ENCODE assay signal across 11 mouse cellular contexts in genomic region chr2:29669711-29670110, GRCm38 (mm10). TPM values are rescaled to one million over a fixed set of nuclear protein-coding genes. Genes with fewer than 3 reads are reported as not detected.
A peak's percentile ranks its signal among the peaks of the same experiment; 100 is the strongest.
DNase-seq lines count a peak whose midpoint lies in the region; ATAC-seq and TF ChIP-seq lines count a peak whose summit lies in the region.
"Had no signal": no experiment of that assay in that cellular context is flagged by ENCODE, and none has a peak within 500 bp of the region (broad histone marks: within the 10 kb centered on the region; RNA-seq: fewer than 3 reads in every experiment).

No protein-coding gene starts in this region.

- TF ChIP-seq EP300 in heart, adult 2 months (IDR thresholded peaks at IDR 0.05; ENCODE audit: insufficient read depth, low read depth, low read length): no peak

- peaks cover 8% of the 10 kb centered on the region for H3K79me2 ChIP-seq in heart, adult 2 months (replicated peaks; ENCODE audit: control insufficient read depth, insufficient read depth, low read length)

- no peak overlapping the region for H3K9ac ChIP-seq in heart, adult 2 months (ENCODE audit: low read depth, low read length)
- H3K9ac ChIP-seq in midbrain, embryonic 16.5 days (ENCODE audit: low read depth, low read length): no peak overlapping the region
- H3K9ac ChIP-seq: embryonic facial prominence, embryonic 13.5 days; liver, postnatal 0 days had no signal

- no peaks in the 10 kb centered on the region for H3K27me3 ChIP-seq in heart, adult 2 months (ENCODE audit: control insufficient read depth, insufficient read depth, low read length)
- no peaks in the 10 kb centered on the region for H3K27me3 ChIP-seq in midbrain, embryonic 16.5 days (ENCODE audit: control insufficient read depth, insufficient read depth, low read depth, low read length)
- H3K27me3 ChIP-seq: embryonic facial prominence, embryonic 13.5 days had no signal

- peak overlapping the region; percentile 53; the same call in 1 of the 2 replicates for H3K27ac ChIP-seq in heart, adult 2 months
- H3K27ac ChIP-seq in left cerebral cortex, adult 2 months: peak overlapping the region; percentile 80
- peak overlapping the region; percentile 4 for H3K27ac ChIP-seq in midbrain, embryonic 16.5 days (ENCODE audit: low read length)

- H3K4me3 ChIP-seq in heart, adult 2 months: no peak overlapping the region
- no peak overlapping the region for H3K4me3 ChIP-seq in left cerebral cortex, adult 2 months
- no peak overlapping the region for H3K4me3 ChIP-seq in midbrain, embryonic 16.5 days (ENCODE audit: low read depth, low read length)
- H3K4me3 ChIP-seq: embryonic facial prominence, embryonic 13.5 days had no signal

- H3K36me3 ChIP-seq in heart, adult 2 months (ENCODE audit: control insufficient read depth, insufficient read depth, low read length): peaks cover 25% of the 10 kb centered on the region
- no peaks in the 10 kb centered on the region for H3K36me3 ChIP-seq in midbrain, embryonic 16.5 days (ENCODE audit: control insufficient read depth, insufficient read depth, low read length)
- H3K36me3 ChIP-seq: embryonic facial prominence, embryonic 13.5 days had no signal

- intact Hi-C loops in heart, adult 2 months (cut with DNase I): loop anchor here (2.0 kb wide), 1 partner anchor 51 kb away; the partner anchor contains the start of gene Rapgef1
- intact Hi-C loops in heart, postnatal 25 days (cut with DNase I): loop anchor here (2.0 kb wide), 1 partner anchor 51 kb away; the partner anchor contains the start of gene Rapgef1
- intact Hi-C loops in left cerebral cortex, adult 2 months (cut with DNase I): loop anchor here (2.0 kb wide), 1 partner anchor 49 kb away; no protein-coding TSS in a partner anchor
- intact Hi-C loops in left cerebral cortex, postnatal 10 days (cut with DNase I): loop anchor here (2.0 kb wide), 1 partner anchor 49 kb away; no protein-coding TSS in a partner anchor

- no peak for ATAC-seq in midbrain, embryonic 16.5 days

- no peak overlapping the region for H3K4me2 ChIP-seq in midbrain, embryonic 16.5 days (ENCODE audit: low read length)
- H3K4me2 ChIP-seq: heart, embryonic 11.5 days had no signal

- no peak for TF ChIP-seq CTCF in heart, adult 2 months (IDR thresholded peaks at IDR 0.05)
- no peak for TF ChIP-seq CTCF in left cerebral cortex, adult 2 months (IDR thresholded peaks at IDR 0.05)
- no peak for TF ChIP-seq CTCF in brain, embryonic 14.5 days (IDR thresholded peaks at IDR 0.05; ENCODE audit: borderline replicate concordance, extremely low read depth, insufficient read depth, insufficient read length)

- no peaks in the 10 kb centered on the region for H3K9me3 ChIP-seq in midbrain, embryonic 16.5 days (replicated peaks; ENCODE audit: control insufficient read depth, low read length, poor library complexity, severe bottlenecking)
- H3K9me3 ChIP-seq: embryonic facial prominence, embryonic 13.5 days had no signal

- H3K4me1 ChIP-seq in heart, adult 2 months (ENCODE audit: control insufficient read depth, insufficient read depth, low read length): peaks cover 56% of the 10 kb centered on the region
- H3K4me1 ChIP-seq in midbrain, embryonic 16.5 days (ENCODE audit: control insufficient read depth, insufficient read depth, low read length): peaks cover 29% of the 10 kb centered on the region

- no peak for TF ChIP-seq POLR2A in heart, adult 2 months (IDR thresholded peaks at IDR 0.05; ENCODE audit: insufficient read depth, low read depth, low read length)
- no peak for TF ChIP-seq POLR2A in brain, embryonic 14.5 days (IDR thresholded peaks at IDR 0.05; ENCODE audit: borderline replicate concordance, extremely low read depth, insufficient read depth, insufficient read length, poor library complexity, severe bottlenecking)

- no peak for DNase-seq in heart, adult 2 months
- DNase-seq in heart, postnatal 25 days (ENCODE audit: low spot score): no peak
- no peak for DNase-seq in left cerebral cortex, adult 2 months (ENCODE audit: extremely low spot score in 1 of 2, low spot score in 2 of 2)
- no peak for DNase-seq in left cerebral cortex, postnatal 10 days (ENCODE audit: extremely low spot score in 1 of 2, low spot score in 2 of 2)
- peak; percentile 64 for DNase-seq in brain, embryonic 14.5 days (ENCODE audit: low read depth)
- DNase-seq in ovary, adult 18-20 months (ENCODE audit: low spot score): no peak
- DNase-seq in adrenal gland, adult 18-20 months (ENCODE audit: low spot score in 2 of 2): no peak

RNA-seq across cellular contexts. Expression of gene Rapgef1, which starts 50.2 kb away (rescaled TPM):
- 100 to 1,000 TPM in 1 of 2 experiments, 10 to 100 TPM in 1; 96.7 to 116 TPM for total RNA-seq in heart, adult 2 months (2021)
- polyA plus RNA-seq in heart, adult 2 months (2012; rRNA removed): 65.0 and 86.1 TPM in 2 replicates
- total RNA-seq in heart, postnatal 25 days (2021): 10 to 100 TPM; 85.1 to 94.1 TPM
- total RNA-seq in left cerebral cortex, adult 2 months (2021): 100 to 1,000 TPM; 102 to 108 TPM
- 100 to 1,000 TPM; 126 to 127 TPM for total RNA-seq in left cerebral cortex, postnatal 10 days (2021)
- 94.9 and 101 TPM in 2 replicates for polyA plus RNA-seq in brain, embryonic 14.5 days (2012; rRNA removed)
- 18.1 and 18.7 TPM in 2 replicates for polyA plus RNA-seq in midbrain, embryonic 16.5 days (2015; fragmentation: Nextera tagmentation; extraction: Ambion mirVana)
- total RNA-seq in adrenal gland, adult 18-20 months (2021): 10 to 100 TPM; 46.8 to 51.6 TPM

Comparison
In these comparisons a context has a peak if more than half of its experiments do, and no peak if none do; other contexts are left out.
1. H3K27ac ChIP-seq: peak in every context shown above with its lines; median percentile 80 in left cerebral cortex, adult 2 months; 53 in heart, adult 2 months; 4 in midbrain, embryonic 16.5 days.